Mouse (Mus musculus): Measurements from ENCODE around the gene Calr3. TPM values are rescaled to one million over a fixed set of nuclear protein-coding genes. Genes with fewer than 3 reads are reported as not detected.

Calr3 gene
- polyA plus RNA-seq, 1 experiment from 2014 or later, result 3.2 TPM

DNA sequence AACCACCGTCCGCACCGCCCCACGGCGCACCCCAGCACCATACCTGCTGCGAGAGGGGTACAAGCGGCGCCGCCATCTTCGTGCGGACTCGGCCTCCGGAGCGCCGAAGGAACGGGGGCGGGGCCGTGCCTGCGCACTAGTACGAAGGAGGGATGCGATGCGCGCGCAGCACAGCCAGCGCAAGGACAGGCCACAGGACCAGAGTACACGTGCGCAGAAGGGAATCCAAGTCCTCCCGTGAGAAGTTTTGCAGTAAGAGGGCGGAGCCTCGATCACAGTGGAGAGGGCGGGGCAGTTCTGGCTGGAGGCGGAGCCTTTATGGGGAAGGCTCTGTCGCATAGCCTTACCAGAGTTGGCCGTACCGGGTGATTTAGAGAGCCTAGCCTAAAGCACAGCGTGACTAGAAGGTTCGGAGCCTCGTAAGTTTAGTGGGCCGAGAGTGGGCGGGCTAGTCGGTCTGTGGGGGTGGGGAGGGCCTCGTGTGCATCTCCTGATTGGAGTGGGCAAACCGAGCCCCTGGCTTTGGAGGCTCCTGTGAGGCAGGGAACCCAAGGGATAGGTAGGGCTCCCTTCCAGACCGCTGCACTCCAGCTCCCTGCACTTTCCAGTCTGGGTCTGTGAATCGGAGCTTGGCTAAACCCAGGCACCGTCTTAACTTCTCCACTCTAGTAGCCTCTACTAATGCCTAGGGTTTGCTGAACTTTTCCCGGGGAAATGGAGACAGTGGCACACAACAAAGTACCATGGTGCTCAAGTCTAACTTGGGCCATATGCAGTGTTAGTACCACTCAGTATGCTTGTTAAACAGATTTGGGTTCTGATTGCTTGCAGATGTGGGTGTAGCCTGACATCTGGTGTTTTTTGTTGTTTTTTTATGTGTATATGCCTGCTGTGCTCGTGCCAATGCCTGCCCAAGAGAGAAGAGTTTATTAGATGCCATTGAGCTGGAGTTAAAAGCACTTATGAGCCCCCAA, 22.0 kb downstream of the Calr3 start, which contains the start of gene Eps15l1:
Gene Eps15l1, minus strand, starts transcription at position 99 of the 974 bp plus-strand sequence.
- Histone ChIP-seq H3K4me1 (ENCODE audit: control insufficient read depth, insufficient read depth, low read length) (peaks cover 20% of the 10 kb centered on the region), H3K27ac (ENCODE audit: low read length) (peak within 1 kb of the TSS; percentile 84), H3K4me3 (ENCODE audit: low read depth, low read length) (peak within 1 kb of the TSS; percentile 80), H3K9me3 (ENCODE audit: control insufficient read depth, low read depth, low read length) (no peaks in the 10 kb centered on the region), H3K4me2 (replicated peaks; ENCODE audit: low read depth, low read length) (peak within 1 kb of the TSS; percentile 70), H3K36me3 (ENCODE audit: control insufficient read depth, insufficient read depth, low read length) (no peaks in the 10 kb centered on the region), H3K27me3 (ENCODE audit: control insufficient read depth, insufficient read depth, low read length) (no peaks in the 10 kb centered on the region), H3K9ac (replicated peaks; ENCODE audit: low read depth, low read length) (peak within 1 kb of the TSS; percentile 86)
- WGBS, result under 1% methylated on average over 48 of the region's 48 CpGs
- ATAC-seq (ENCODE audit: insufficient number of reproducible peaks, insufficient read depth, low FRiP score, low read depth), result peak; percentile 98

DNA sequence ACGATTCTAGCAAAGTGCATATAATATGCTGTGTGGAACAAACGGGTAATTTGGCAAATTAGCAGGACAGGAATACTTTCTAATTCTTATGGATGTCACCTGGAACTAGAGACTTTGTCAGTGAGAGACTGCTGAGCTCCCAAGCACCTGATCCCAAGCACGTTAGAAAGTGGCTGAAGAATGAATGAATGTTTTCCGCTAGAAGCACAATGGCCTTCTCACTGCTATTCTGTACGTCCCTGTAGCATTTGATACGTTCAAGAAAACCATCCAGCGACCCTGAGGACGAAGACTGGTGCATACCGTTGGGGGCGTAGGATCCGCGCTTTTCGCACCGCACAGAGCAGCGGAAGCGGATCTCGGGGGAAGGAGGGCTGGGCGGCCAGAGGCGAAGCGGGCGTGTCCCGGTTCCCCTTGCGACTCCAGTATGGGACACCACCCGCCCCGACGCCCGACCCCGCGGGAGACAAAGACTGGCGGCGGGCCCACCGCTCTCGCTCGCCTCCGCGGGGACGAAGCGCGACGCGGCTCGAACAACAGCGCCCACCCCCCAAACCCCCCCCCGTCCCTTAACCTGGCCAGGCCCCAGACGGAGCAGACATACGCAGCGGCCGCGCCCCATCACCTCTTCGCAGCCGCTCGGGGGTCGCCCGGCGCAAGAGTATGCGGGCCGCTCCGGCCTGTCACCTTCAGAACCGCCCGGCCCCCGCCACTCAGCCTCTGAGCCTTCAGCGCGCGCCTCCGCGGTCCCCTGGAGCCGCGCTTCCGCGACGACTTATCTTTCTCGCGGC, 22.9 kb downstream of the Calr3 start:
- Histone ChIP-seq H3K27ac (ENCODE audit: low read length) (peak overlapping the region; percentile 84), H3K9me3 (ENCODE audit: control insufficient read depth, low read depth, low read length) (no peaks in the 10 kb centered on the region), H3K4me1 (ENCODE audit: control insufficient read depth, insufficient read depth, low read length) (peaks cover 20% of the 10 kb centered on the region), H3K27me3 (ENCODE audit: control insufficient read depth, insufficient read depth, low read length) (no peaks in the 10 kb centered on the region), H3K9ac (replicated peaks; ENCODE audit: low read depth, low read length) (peak overlapping the region; percentile 86), H3K4me3 (ENCODE audit: low read depth, low read length) (peak overlapping the region; percentile 80), H3K4me2 (replicated peaks; ENCODE audit: low read depth, low read length) (peak overlapping the region; percentile 46), H3K36me3 (ENCODE audit: control insufficient read depth, insufficient read depth, low read length) (no peaks in the 10 kb centered on the region)
- WGBS, result under 1% methylated on average over 73 of the region's 73 CpGs
- ATAC-seq (ENCODE audit: insufficient number of reproducible peaks, insufficient read depth, low FRiP score, low read depth), result peak; percentile 59; the same call in 1 of the 2 replicates

DNA sequence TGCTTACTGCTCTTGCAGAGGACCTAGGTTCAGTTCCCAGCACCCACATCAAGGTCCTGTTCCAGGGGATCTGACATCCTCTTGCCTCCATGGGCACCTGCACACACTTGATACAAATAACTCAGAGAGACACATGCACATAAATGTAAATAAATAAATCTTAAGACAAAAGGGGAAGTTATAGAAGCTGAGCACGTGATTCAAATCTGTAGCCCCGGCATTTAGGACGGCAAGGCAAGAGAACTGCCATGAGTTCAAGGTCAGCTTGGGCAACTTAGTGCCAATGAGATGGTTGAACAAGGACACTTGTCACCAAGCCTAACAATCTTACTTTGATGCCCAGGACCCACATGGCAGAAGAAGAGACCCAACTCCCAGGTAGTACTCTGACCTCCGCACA, 25.6 kb downstream of the Calr3 start:
- Histone ChIP-seq H3K36me3 (ENCODE audit: control insufficient read depth, insufficient read depth, low read length) (no peaks in the 10 kb centered on the region; the same call in 1 of the 2 replicates), H3K4me2 (replicated peaks; ENCODE audit: low read depth, low read length) (no peak overlapping the region), H3K9ac (replicated peaks; ENCODE audit: low read depth, low read length) (no peak overlapping the region), H3K9me3 (ENCODE audit: control insufficient read depth, low read depth, low read length) (no peaks in the 10 kb centered on the region), H3K27ac (ENCODE audit: low read length) (no peak overlapping the region), H3K4me3 (ENCODE audit: low read depth, low read length) (no peak overlapping the region), H3K27me3 (ENCODE audit: control insufficient read depth, insufficient read depth, low read length) (no peaks in the 10 kb centered on the region), H3K4me1 (ENCODE audit: control insufficient read depth, insufficient read depth, low read length) (peaks cover 24% of the 10 kb centered on the region)
- no peak for ATAC-seq (ENCODE audit: insufficient number of reproducible peaks, insufficient read depth, low FRiP score, low read depth)
- WGBS, result 95% methylated on average over 4 of the region's 4 CpGs

DNA sequence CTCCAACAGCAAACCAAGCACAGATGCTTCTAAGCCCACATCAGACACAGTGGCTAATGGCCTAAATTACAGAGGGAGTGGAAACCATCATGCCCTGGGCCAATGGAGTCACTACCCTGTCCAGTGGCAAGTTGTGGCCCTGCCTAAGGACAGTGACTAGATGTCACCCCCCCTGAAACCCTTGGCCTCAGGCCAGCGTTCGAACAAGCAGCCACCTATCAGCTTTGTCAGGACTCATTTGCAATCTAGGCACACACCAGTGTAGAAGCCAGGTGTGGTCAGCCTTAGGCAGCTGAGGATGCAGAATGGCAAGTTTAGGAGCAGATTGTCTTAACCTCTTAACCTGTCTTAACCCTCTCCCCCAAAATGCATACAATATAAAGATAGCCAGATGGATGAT, 28.4 kb downstream of the Calr3 start:
- H3K4me2 ChIP-seq (replicated peaks; ENCODE audit: low read depth, low read length), result no peak overlapping the region
- peaks cover 22% of the 10 kb centered on the region for H3K4me1 ChIP-seq (ENCODE audit: control insufficient read depth, insufficient read depth, low read length)
- H3K9ac ChIP-seq (replicated peaks; ENCODE audit: low read depth, low read length), result no peak overlapping the region
- 75% methylated on average over 2 of the region's 2 CpGs for WGBS
- ATAC-seq (ENCODE audit: insufficient number of reproducible peaks, insufficient read depth, low FRiP score, low read depth), result no peak
- no peak overlapping the region for H3K4me3 ChIP-seq (ENCODE audit: low read depth, low read length)
- H3K36me3 ChIP-seq (ENCODE audit: control insufficient read depth, insufficient read depth, low read length), result peaks cover 5% of the 10 kb centered on the region; the same call in 1 of the 2 replicates
- no peaks in the 10 kb centered on the region for H3K27me3 ChIP-seq (ENCODE audit: control insufficient read depth, insufficient read depth, low read length)
- no peak overlapping the region for H3K27ac ChIP-seq (ENCODE audit: low read length)
- H3K9me3 ChIP-seq (ENCODE audit: control insufficient read depth, low read depth, low read length), result no peaks in the 10 kb centered on the region

DNA sequence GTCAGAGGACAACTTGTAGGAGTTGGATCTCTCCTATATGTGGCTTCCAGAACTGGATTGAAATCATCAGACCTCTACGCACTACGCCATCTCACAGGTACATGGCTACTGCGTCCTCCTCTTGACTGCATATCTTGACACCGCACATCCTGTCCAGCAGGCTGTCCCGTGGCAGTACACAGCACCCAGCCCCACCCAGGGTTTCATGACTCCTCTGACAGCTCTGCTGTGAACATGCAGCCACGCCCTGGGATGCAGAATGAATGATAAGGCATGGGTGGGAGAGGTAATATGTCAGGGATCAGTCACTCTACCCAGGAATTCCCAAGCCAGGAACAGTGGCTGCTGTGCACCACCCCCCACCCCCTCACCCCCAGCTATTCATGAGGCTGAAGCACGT, 29.8 kb downstream of the Calr3 start:
- WGBS, result 77% methylated on average over 7 of the region's 7 CpGs
- peak; percentile 77; the same call in 1 of the 2 replicates for ATAC-seq (ENCODE audit: insufficient number of reproducible peaks, insufficient read depth, low FRiP score, low read depth)
- Histone ChIP-seq H3K27ac (ENCODE audit: low read length) (no peak overlapping the region), H3K4me1 (ENCODE audit: control insufficient read depth, insufficient read depth, low read length) (peaks cover 9% of the 10 kb centered on the region), H3K4me2 (replicated peaks; ENCODE audit: low read depth, low read length) (no peak overlapping the region), H3K4me3 (ENCODE audit: low read depth, low read length) (no peak overlapping the region), H3K27me3 (ENCODE audit: control insufficient read depth, insufficient read depth, low read length) (no peaks in the 10 kb centered on the region), H3K36me3 (ENCODE audit: control insufficient read depth, insufficient read depth, low read length) (peaks cover 5% of the 10 kb centered on the region; the same call in 1 of the 2 replicates), H3K9me3 (ENCODE audit: control insufficient read depth, low read depth, low read length) (no peaks in the 10 kb centered on the region), H3K9ac (replicated peaks; ENCODE audit: low read depth, low read length) (no peak overlapping the region)

DNA sequence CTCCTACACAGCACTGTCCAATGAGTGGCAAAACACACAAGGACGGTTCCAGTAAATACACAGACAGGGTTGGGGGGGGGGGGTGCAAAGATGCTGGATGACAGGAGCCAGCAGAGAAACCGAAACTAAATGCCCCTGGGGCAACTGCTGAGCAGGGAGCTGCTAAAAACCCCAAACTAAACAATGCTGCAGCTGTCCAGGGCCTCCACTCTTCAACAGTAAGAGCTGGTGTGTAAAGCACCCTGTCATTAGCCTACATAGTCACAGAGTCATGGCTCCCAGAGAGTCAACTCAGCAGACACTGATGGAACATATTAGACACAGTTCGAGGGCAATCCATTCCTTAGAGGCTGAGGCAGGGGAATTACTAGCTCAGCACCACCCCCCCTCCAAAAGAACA, 34.2 kb downstream of the Calr3 start:
- H3K9me3 ChIP-seq (ENCODE audit: control insufficient read depth, low read depth, low read length), result no peaks in the 10 kb centered on the region
- no peak for ATAC-seq (ENCODE audit: insufficient number of reproducible peaks, insufficient read depth, low FRiP score, low read depth)
- no peak overlapping the region for H3K27ac ChIP-seq (ENCODE audit: low read length)
- H3K4me1 ChIP-seq (ENCODE audit: control insufficient read depth, insufficient read depth, low read length), result 0 out of 2 replicates have a peak, but pooled peaks cover 7% of the 10 kb centered on the region
- H3K4me3 ChIP-seq (ENCODE audit: low read depth, low read length), result no peak overlapping the region
- 66% methylated on average over 3 of the region's 3 CpGs for WGBS
- H3K36me3 ChIP-seq (ENCODE audit: control insufficient read depth, insufficient read depth, low read length), result peaks cover 5% of the 10 kb centered on the region; the same call in 1 of the 2 replicates
- H3K27me3 ChIP-seq (ENCODE audit: control insufficient read depth, insufficient read depth, low read length), result no peaks in the 10 kb centered on the region
- no peak overlapping the region for H3K4me2 ChIP-seq (replicated peaks; ENCODE audit: low read depth, low read length)
- H3K9ac ChIP-seq (replicated peaks; ENCODE audit: low read depth, low read length), result no peak overlapping the region

DNA sequence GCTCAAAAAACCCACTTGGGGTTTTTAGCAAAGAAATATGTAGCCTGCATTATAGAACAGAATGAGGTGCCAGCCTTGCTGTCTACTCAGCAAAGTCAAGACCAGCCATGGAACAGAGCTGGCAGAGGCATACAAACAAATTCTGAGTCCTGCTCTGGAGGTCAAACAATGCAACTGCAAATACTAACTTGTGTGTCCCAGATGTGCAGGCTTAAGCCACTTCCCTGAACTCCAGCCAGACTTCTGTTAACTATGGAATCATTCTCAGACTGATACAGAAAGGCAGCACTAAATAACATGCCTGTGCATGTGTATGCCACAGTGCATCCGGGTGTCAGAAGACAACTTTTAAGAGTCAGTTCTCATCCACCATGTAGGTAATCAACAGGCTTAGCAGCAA, 35.8 kb downstream of the Calr3 start:
- WGBS, result 67% methylated on average over 1 of the region's 1 CpGs

DNA sequence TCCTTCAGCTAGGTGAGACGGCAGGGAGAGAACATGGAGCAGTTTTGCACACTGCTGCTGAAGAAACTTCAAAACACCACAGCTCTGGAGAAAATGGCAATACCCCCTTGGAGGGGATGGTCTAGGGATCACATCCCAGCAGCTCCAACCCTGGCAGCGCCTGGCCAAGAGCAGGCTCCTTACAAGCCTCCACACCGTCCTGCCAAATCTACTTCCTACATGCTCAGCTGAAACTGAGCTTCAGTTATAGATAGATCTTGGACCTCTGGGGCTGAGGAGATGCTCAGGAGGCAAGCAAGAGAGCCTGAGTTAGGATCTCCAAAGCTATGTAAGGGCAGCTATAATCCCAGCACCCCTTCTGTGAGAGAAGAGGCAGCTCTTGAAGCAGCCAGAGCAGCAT, 40.7 kb downstream of the Calr3 start:
- Histone ChIP-seq H3K27me3 (ENCODE audit: control insufficient read depth, insufficient read depth, low read length) (no peaks in the 10 kb centered on the region), H3K27ac (ENCODE audit: low read length) (no peak overlapping the region), H3K4me2 (replicated peaks; ENCODE audit: low read depth, low read length) (no peak overlapping the region), H3K9me3 (ENCODE audit: control insufficient read depth, low read depth, low read length) (no peaks in the 10 kb centered on the region), H3K9ac (replicated peaks; ENCODE audit: low read depth, low read length) (no peak overlapping the region), H3K4me1 (ENCODE audit: control insufficient read depth, insufficient read depth, low read length) (0 out of 2 replicates have a peak, but pooled peaks cover 7% of the 10 kb centered on the region), H3K36me3 (ENCODE audit: control insufficient read depth, insufficient read depth, low read length) (peaks cover 12% of the 10 kb centered on the region), H3K4me3 (ENCODE audit: low read depth, low read length) (no peak overlapping the region)
- 92% methylated on average over 3 of the region's 3 CpGs for WGBS
- no peak for ATAC-seq (ENCODE audit: insufficient number of reproducible peaks, insufficient read depth, low FRiP score, low read depth)

More for the DNA sequence above, 35.8 kb downstream of the Calr3 start:
- Histone ChIP-seq H3K27ac (ENCODE audit: low read length) (no peak overlapping the region; the same call in 1 of the 2 replicates), H3K27me3 (ENCODE audit: control insufficient read depth, insufficient read depth, low read length) (no peaks in the 10 kb centered on the region), H3K36me3 (ENCODE audit: control insufficient read depth, insufficient read depth, low read length) (peaks cover 5% of the 10 kb centered on the region; the same call in 1 of the 2 replicates), H3K9ac (replicated peaks; ENCODE audit: low read depth, low read length) (no peak overlapping the region), H3K4me1 (ENCODE audit: control insufficient read depth, insufficient read depth, low read length) (0 out of 2 replicates have a peak, but pooled peaks cover 7% of the 10 kb centered on the region), H3K9me3 (ENCODE audit: control insufficient read depth, low read depth, low read length) (no peaks in the 10 kb centered on the region), H3K4me2 (replicated peaks; ENCODE audit: low read depth, low read length) (no peak overlapping the region), H3K4me3 (ENCODE audit: low read depth, low read length) (no peak overlapping the region)
- no peak for ATAC-seq (ENCODE audit: insufficient number of reproducible peaks, insufficient read depth, low FRiP score, low read depth)
